Mouse (Mus musculus) testis, adult 2 months (tissue): ENCODE measurements around the gene Nrip1.

Source experiments
- CTCF ChIP-seq: fragments of 200-500 bp; IDR thresholded peaks from 2 replicates; pipeline ENCODE4 v1.5.1; 2012; ENCODE audit warnings: low read depth, mild to moderate bottlenecking, inconsistent platforms, low read length, moderate library complexity; ENCODE audit not compliant: control insufficient read depth, insufficient read depth, insufficient replicate concordance
- POLR2A ChIP-seq: fragments of 200-500 bp; IDR thresholded peaks from 2 replicates; pipeline ENCODE4 v1.6.1; 2012; ENCODE audit warnings: low read depth, mild to moderate bottlenecking, inconsistent platforms, low read length, moderate library complexity; ENCODE audit not compliant: control insufficient read depth

DNA sequence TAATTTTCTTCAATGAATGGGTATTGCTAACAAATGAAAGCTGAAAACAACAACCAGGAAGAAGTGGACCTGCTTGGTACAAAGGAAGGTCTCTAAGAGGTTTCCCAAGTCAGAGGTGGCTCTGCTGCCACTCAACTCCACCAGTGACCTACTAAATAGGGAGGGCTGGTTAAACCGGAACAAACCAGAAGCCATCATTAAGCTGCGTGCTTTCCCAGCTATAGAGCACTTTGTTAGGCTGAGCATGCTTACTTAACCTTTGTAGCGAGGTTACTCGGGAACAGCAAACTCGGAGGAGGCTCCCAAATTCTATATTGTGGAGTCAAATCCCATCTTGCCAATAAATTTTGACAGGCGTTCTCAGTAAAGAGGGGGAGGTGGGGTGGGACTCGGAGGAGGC lies 41.5 kb downstream of the Nrip1 start:
- TF ChIP-seq POLR2A (no peak), CTCF (no peak)
